Mouse (Mus musculus): ENCODE results near the gene Isg20. TPM values are rescaled to one million over a fixed set of nuclear protein-coding genes. Genes with fewer than 3 reads are reported as not detected.

Isg20 gene
- total and polyA plus RNA-seq, 3 experiments = 63.1 to 240 (median 105) TPM

DNA sequence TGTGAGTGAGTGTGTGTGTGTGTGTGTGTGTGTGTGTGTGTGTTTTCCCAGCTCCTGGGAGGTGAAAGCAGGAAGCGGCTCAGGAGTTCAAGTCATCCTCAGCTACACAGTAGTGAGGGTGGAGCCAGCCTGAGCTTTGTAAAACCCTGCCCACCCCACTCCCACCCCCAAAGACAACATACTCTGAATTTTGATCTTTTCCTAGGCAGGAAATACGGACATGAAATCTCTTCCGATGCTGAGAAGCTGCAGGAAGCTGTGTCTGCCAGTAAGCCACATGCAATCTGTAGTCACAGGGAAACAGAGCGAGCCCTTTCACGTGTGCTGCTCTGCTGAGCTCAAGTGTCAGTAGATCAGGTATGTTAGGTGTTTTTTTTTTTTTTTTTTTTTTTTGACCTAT lies 44.5 kb upstream of the Isg20 start:
- no peaks in the 10 kb centered on the region for H3K9me3 ChIP-seq (replicated peaks; ENCODE audit: insufficient read depth, low read length)
- H3K27ac ChIP-seq (ENCODE audit: control insufficient read depth, low read depth, low read length) = no peak overlapping the region
- H3K4me1 ChIP-seq (ENCODE audit: control insufficient read depth in 1 of 2, insufficient read depth in 2 of 2, low read length in 2 of 2) = peaks cover 0 to 15% of the 10 kb centered on the region in 2 experiments; a peak in 2 of 4 replicates
- peaks cover 0 to 5% of the 10 kb centered on the region in 2 experiments; a peak in 2 of 4 replicates for H3K36me3 ChIP-seq (ENCODE audit: control insufficient read depth in 1 of 2, insufficient read depth in 2 of 2, low read length in 2 of 2)
- H3K9ac ChIP-seq (ENCODE audit: control insufficient read depth, low read depth, low read length, poor library complexity, severe bottlenecking) = no peak overlapping the region
- TF ChIP-seq POLR2AphosphoS5 (IDR thresholded peaks at IDR 0.05; ENCODE audit: borderline replicate concordance, low read depth, low read length) (no peak), TCF12 (IDR thresholded peaks at IDR 0.05; ENCODE audit: low read depth, low read length) (no peak)
- no peaks in the 10 kb centered on the region for H3K27me3 ChIP-seq (ENCODE audit: control insufficient read depth in 1 of 2, insufficient read depth in 2 of 2, low read length in 2 of 2)
- DNase-seq (ENCODE audit: low read depth, low spot score) = no peak
- no peaks in the 10 kb centered on the region for H3K79me2 ChIP-seq (ENCODE audit: control insufficient read depth, insufficient read depth, low read length, poor library complexity)
- no peak overlapping the region for H3K4me3 ChIP-seq (ENCODE audit: control insufficient read depth in 1 of 2, insufficient read depth in 1 of 2, low read depth in 2 of 2, low read length in 2 of 2)

GRCm38 (mm10) chr7:78872366-78872765 lies 40.9 kb upstream of the Isg20 start:
- no peak for TF ChIP-seq MXI1 (IDR thresholded peaks at IDR 0.05; ENCODE audit: low read depth, low read length)
- no peak for TF ChIP-seq TBP (IDR thresholded peaks at IDR 0.05; ENCODE audit: low read depth, low read length)
- TF ChIP-seq MYC (IDR thresholded peaks at IDR 0.05; ENCODE audit: low read depth, low read length) = no peak
- no peak for TF ChIP-seq JUND (IDR thresholded peaks at IDR 0.05; ENCODE audit: low read depth, low read length)
- TF ChIP-seq MAZ (IDR thresholded peaks at IDR 0.05; ENCODE audit: low read depth, low read length) = no peak
- TF ChIP-seq ZKSCAN1 (IDR thresholded peaks at IDR 0.05; ENCODE audit: low read depth, low read length) = no peak
- no peak for TF ChIP-seq ZMIZ1 (IDR thresholded peaks at IDR 0.05; ENCODE audit: low read depth, low read length)
- TF ChIP-seq RAD21 (IDR thresholded peaks at IDR 0.05; ENCODE audit: low read depth, low read length) = no peak
- no peak for TF ChIP-seq ZNF384 (IDR thresholded peaks at IDR 0.05; ENCODE audit: low read depth, low read length)
- TF ChIP-seq CHD1 (IDR thresholded peaks at IDR 0.05; ENCODE audit: low read depth, low read length) = no peak
- TF ChIP-seq MAX (IDR thresholded peaks at IDR 0.05; ENCODE audit: low read length) = no peak
- no peak for TF ChIP-seq MAFK (IDR thresholded peaks at IDR 0.05; ENCODE audit: borderline replicate concordance, low read depth, low read length)
- no peak for TF ChIP-seq GATA1 (IDR thresholded peaks at IDR 0.05; ENCODE audit: low read depth, low read length)
- no peak for TF ChIP-seq TCF12 (IDR thresholded peaks at IDR 0.05; ENCODE audit: low read depth, low read length)
- no peak for TF ChIP-seq RCOR1 (IDR thresholded peaks at IDR 0.05; ENCODE audit: low read depth, low read length)
- TF ChIP-seq ZC3H11A (IDR thresholded peaks at IDR 0.05; ENCODE audit: low read depth, low read length) = no peak
- TF ChIP-seq TAL1 (IDR thresholded peaks at IDR 0.05; ENCODE audit: low read length) = no peak
- TF ChIP-seq SIN3A (IDR thresholded peaks at IDR 0.05; ENCODE audit: low read length) = no peak
- Histone ChIP-seq H3K4me1 (ENCODE audit: control insufficient read depth in 1 of 2, insufficient read depth in 2 of 2, low read length in 2 of 2) (no peaks in the 10 kb centered on the region), H3K9ac (ENCODE audit: control insufficient read depth, low read depth, low read length, poor library complexity, severe bottlenecking) (no peak overlapping the region), H3K79me2 (ENCODE audit: control insufficient read depth, insufficient read depth, low read length, poor library complexity) (no peaks in the 10 kb centered on the region), H3K27me3 (ENCODE audit: control insufficient read depth in 1 of 2, insufficient read depth in 2 of 2, low read length in 2 of 2) (peaks cover 0 to 2% of the 10 kb centered on the region in 2 experiments; a peak in 1 of 4 replicates), H3K4me3 (ENCODE audit: control insufficient read depth in 1 of 2, insufficient read depth in 1 of 2, low read depth in 2 of 2, low read length in 2 of 2) (no peak overlapping the region), H3K9me3 (replicated peaks; ENCODE audit: insufficient read depth, low read length) (no peaks in the 10 kb centered on the region), H3K27ac (ENCODE audit: control insufficient read depth, low read depth, low read length) (no peak overlapping the region), H3K36me3 (ENCODE audit: control insufficient read depth in 1 of 2, insufficient read depth in 2 of 2, low read length in 2 of 2) (no peaks in the 10 kb centered on the region; a peak in 1 of 4 replicates)
- no peak for DNase-seq (ENCODE audit: low read depth, low spot score)
